Comparison of ENCODE assay signal across 9 mouse cellular contexts in the genomic region with DNA sequence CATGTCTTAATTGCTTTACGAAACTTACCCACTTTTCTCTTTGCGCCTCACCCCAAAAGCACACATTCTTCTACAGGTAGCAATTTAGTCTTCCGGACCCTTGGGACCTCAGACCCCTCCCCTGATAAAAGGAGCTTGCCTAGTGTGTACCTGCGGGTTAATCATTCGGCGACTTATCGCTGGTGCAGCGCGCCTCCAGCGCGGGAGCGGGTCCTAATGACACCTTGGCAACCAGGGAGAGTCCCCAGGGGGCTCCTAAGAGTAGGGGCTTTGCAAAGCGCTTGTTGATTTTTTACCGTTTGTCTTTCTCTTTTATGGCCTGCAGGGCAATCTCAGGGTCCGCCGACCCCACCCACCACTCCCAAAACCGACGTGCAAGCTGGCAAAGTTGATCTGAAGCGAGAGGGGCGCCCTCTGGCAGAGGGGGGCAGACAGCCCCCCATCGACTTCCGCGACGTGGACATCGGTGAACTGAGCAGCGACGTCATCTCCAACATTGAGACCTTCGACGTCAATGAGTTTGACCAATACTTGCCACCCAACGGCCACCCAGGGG. TPM values are rescaled to one million over a fixed set of nuclear protein-coding genes. Genes with fewer than 3 reads are reported as not detected.
A peak's percentile ranks its signal among the peaks of the same experiment; 100 is the strongest.
DNase-seq lines count a peak whose midpoint lies in the region; ATAC-seq lines count a peak whose summit lies in the region.
"Had no signal": no experiment of that assay in that cellular context is flagged by ENCODE, and none has a peak within 500 bp of the region (broad histone marks: within the 10 kb centered on the region; RNA-seq: fewer than 3 reads in every experiment).

No protein-coding gene starts in this region.

- WGBS in heart, embryonic 15.5 days = 3% methylated on average over 30 of the region's 30 CpGs
- WGBS in hindbrain, embryonic 10.5 days = 3% methylated on average over 30 of the region's 30 CpGs
- WGBS in midbrain, embryonic 12.5 days = 5% methylated on average over 30 of the region's 30 CpGs

- no peaks in the 10 kb centered on the region for H3K36me3 ChIP-seq in heart, embryonic 15.5 days
- peaks cover 25% of the 10 kb centered on the region for H3K36me3 ChIP-seq in hindbrain, embryonic 10.5 days
- peaks cover 10% of the 10 kb centered on the region; the same call in 1 of the 2 replicates for H3K36me3 ChIP-seq in midbrain, embryonic 12.5 days

- H3K9ac ChIP-seq in heart, embryonic 15.5 days = peak overlapping the region; percentile 38; the same call in 1 of the 2 replicates
- H3K9ac ChIP-seq in midbrain, embryonic 12.5 days (replicated peaks) = peak overlapping the region; percentile 93

- no peak for DNase-seq in heart, adult 8-10 months (ENCODE audit: low spot score)
- peak; percentile 56 for DNase-seq in Muller cell, postnatal 12 days (ENCODE audit: inconsistent ontology term)
- DNase-seq in hindbrain, embryonic 10.5 days (ENCODE audit: low spot score) = no peak
- no peak for DNase-seq in MN1 (ENCODE audit: low spot score)
- DNase-seq in frontal cortex, postnatal 36 days (ENCODE audit: low spot score in 2 of 2) = no peak

- peaks cover 44% of the 10 kb centered on the region for H3K4me1 ChIP-seq in heart, embryonic 15.5 days (replicated peaks)
- H3K4me1 ChIP-seq in hindbrain, embryonic 10.5 days (replicated peaks) = peaks cover 81% of the 10 kb centered on the region
- H3K4me1 ChIP-seq in midbrain, embryonic 12.5 days = peaks cover 53% of the 10 kb centered on the region

- peak overlapping the region; percentile 87 for H3K4me2 ChIP-seq in heart, embryonic 15.5 days
- H3K4me2 ChIP-seq in midbrain, embryonic 12.5 days (replicated peaks) = peak overlapping the region; percentile 98

- H3K27me3 ChIP-seq in heart, embryonic 15.5 days = peaks cover 69% of the 10 kb centered on the region
- H3K27me3 ChIP-seq in hindbrain, embryonic 10.5 days (ENCODE audit: insufficient read depth, poor library complexity, severe bottlenecking) = peaks cover 30% of the 10 kb centered on the region
- H3K27me3 ChIP-seq in midbrain, embryonic 12.5 days = peaks cover 13% of the 10 kb centered on the region
- H3K27me3 ChIP-seq: CH12.LX had no signal

- H3K9me3 ChIP-seq in heart, embryonic 15.5 days (replicated peaks) = no peaks in the 10 kb centered on the region
- H3K9me3 ChIP-seq in hindbrain, embryonic 10.5 days = no peaks in the 10 kb centered on the region
- H3K9me3 ChIP-seq in midbrain, embryonic 12.5 days = no peaks in the 10 kb centered on the region

- no peak for ATAC-seq in heart, embryonic 15.5 days (replicated peaks; ENCODE audit: insufficient number of reproducible peaks, insufficient read depth, low FRiP score, low read depth)
- ATAC-seq in midbrain, embryonic 12.5 days (ENCODE audit: low FRiP score, low read depth) = no peak
- no peak for ATAC-seq in activated CD4-positive, CD25-positive, alpha-beta regulatory T cell, adult 4 months

- H3K27ac ChIP-seq in heart, embryonic 15.5 days = no peak overlapping the region
- H3K27ac ChIP-seq in hindbrain, embryonic 10.5 days = peak overlapping the region; percentile 96
- H3K27ac ChIP-seq in midbrain, embryonic 12.5 days (replicated peaks) = peak overlapping the region; percentile 92

- peak overlapping the region; percentile 59 for H3K4me3 ChIP-seq in heart, embryonic 15.5 days
- H3K4me3 ChIP-seq in hindbrain, embryonic 10.5 days = peak overlapping the region; percentile 94
- peak overlapping the region; percentile 83 for H3K4me3 ChIP-seq in midbrain, embryonic 12.5 days

RNA-seq across cellular contexts. Expression of gene Sox9, which starts 2.4 kb away (rescaled TPM):
- polyA plus RNA-seq in heart, embryonic 15.5 days (2015; fragmentation: Nextera tagmentation; extraction: Ambion mirVana) = 24.7 and 27.7 TPM in 2 replicates
- 1 to 10 TPM; 1.2 to 2.2 (median 1.6) TPM for total RNA-seq in heart, adult 8-10 months (2022)
- polyA plus RNA-seq in hindbrain, embryonic 10.5 days (2016; fragmentation: Nextera tagmentation; extraction: Ambion mirVana) = 91.5 and 138 TPM in 2 replicates
- 134 and 147 TPM in 2 replicates for polyA plus RNA-seq in midbrain, embryonic 12.5 days (2016; fragmentation: Nextera tagmentation; extraction: Ambion mirVana)
- polyA plus RNA-seq in activated CD4-positive, CD25-positive, alpha-beta regulatory T cell, adult 4 months (2017; shearing (Covaris generic)) = not detected
- total RNA-seq: CH12.LX had no signal

Comparison
In these comparisons a context has a peak if more than half of its experiments do, and no peak if none do; other contexts are left out.
1. RNA of gene Sox9, which starts 2.4 kb away (polyA plus RNA-seq): 134 to 147 TPM in midbrain, embryonic 12.5 days, 91.5 to 138 TPM in hindbrain, embryonic 10.5 days and 24.7 to 27.7 TPM in heart, embryonic 15.5 days; not detected in activated CD4-positive, CD25-positive, alpha-beta regulatory T cell, adult 4 months; every median in the first group is over 10 times any median in the second.
2. Peak in every context shown above with its lines, with median percentiles within 50 percentile points of each other: H3K4me3 ChIP-seq.